Mouse (Mus musculus) MEL (cell line): ENCODE results near the gene Mpp2. TPM values are rescaled to one million over a fixed set of nuclear protein-coding genes. Genes with fewer than 3 reads are reported as not detected.

Experiments used
- DNase-seq: peaks from one replicate; pipeline ENCODE4 v3.0.0; 2011; ENCODE audit warnings: low read depth, low spot score
- H3K27ac ChIP-seq: 2 replicates; pipeline ENCODE4 v1.5.1; 2012; ENCODE audit warnings: low read depth, mild to moderate bottlenecking, control low read depth, low read length, moderate library complexity; ENCODE audit not compliant: control insufficient read depth
- H3K27me3 ChIP-seq, 2 experiments: fragments of 150-350 bp in 1 of 2; sonication (generic) in 1 of 2; 2 replicates each; pipeline ENCODE4 v1.6.1; 2012; ENCODE audit warnings: low read length in 2 of 2, mild to moderate bottlenecking in 2 of 2, improper control_type of control experiment in 1 of 2, moderate library complexity in 1 of 2; ENCODE audit not compliant: insufficient read depth in 2 of 2, control insufficient read depth in 1 of 2
- H3K36me3 ChIP-seq, 2 experiments: 2 replicates each; pipeline ENCODE4 v1.6.1; 2012 to 2014; ENCODE audit warnings: low read length in 2 of 2, improper control_type of control experiment in 1 of 2, inconsistent platforms in 1 of 2, mild to moderate bottlenecking in 1 of 2; ENCODE audit not compliant: insufficient read depth in 2 of 2, control insufficient read depth in 1 of 2
- H3K4me1 ChIP-seq, 2 experiments: fragments of 150-350 bp in 1 of 2; sonication (generic) in 1 of 2; 2 replicates each; pipeline ENCODE4 v1.6.1; 2012; ENCODE audit warnings: low read length in 2 of 2, improper control_type of control experiment in 1 of 2, mild to moderate bottlenecking in 1 of 2; ENCODE audit not compliant: insufficient read depth in 2 of 2, control insufficient read depth in 1 of 2
- H3K4me3 ChIP-seq, 2 experiments: fragments of 150-350 bp in 1 of 2; sonication (generic) in 1 of 2; 2 replicates each; pipeline ENCODE4 v1.5.1; 2012; ENCODE audit warnings: low read depth in 2 of 2, low read length in 2 of 2, mild to moderate bottlenecking in 2 of 2, moderate library complexity in 2 of 2, control low read depth in 1 of 2, improper control_type of control experiment in 1 of 2; ENCODE audit not compliant: control insufficient read depth in 1 of 2, insufficient read depth in 1 of 2
- H3K79me2 ChIP-seq: 2 replicates; pipeline ENCODE4 v1.6.1; 2012; ENCODE audit warnings: mild to moderate bottlenecking, low read length, moderate library complexity; ENCODE audit not compliant: control insufficient read depth, poor library complexity, insufficient read depth
- H3K9ac ChIP-seq: 2 replicates; pipeline ENCODE4 v1.6.1; 2012; ENCODE audit warnings: low read depth, mild to moderate bottlenecking, control low read depth, low read length, moderate library complexity; ENCODE audit not compliant: control insufficient read depth, poor library complexity, severe bottlenecking
- H3K9me3 ChIP-seq: fragments of 150-350 bp; sonication (generic); replicated peaks from 2 replicates; pipeline ENCODE4 v1.6.1; 2012; ENCODE audit warnings: mild to moderate bottlenecking, low read length, improper control_type of control experiment, moderate library complexity; ENCODE audit not compliant: insufficient read depth
- CHD2 ChIP-seq: IDR thresholded peaks from 2 replicates; pipeline ENCODE4 v1.6.1; 2011; ENCODE audit warnings: low read length, improper control_type of control experiment
- E2F4 ChIP-seq: IDR thresholded peaks from 2 replicates; pipeline ENCODE4 v1.6.1; 2011; ENCODE audit warnings: low read depth, low read length, improper control_type of control experiment, borderline replicate concordance
- ELF1 ChIP-seq: IDR thresholded peaks from 2 replicates; pipeline ENCODE4 v1.6.1; 2014; ENCODE audit warnings: low read depth, mild to moderate bottlenecking, inconsistent platforms, low read length, improper control_type of control experiment, moderate library complexity
- EP300 ChIP-seq, 2 experiments: IDR thresholded peaks; 2 replicates each; pipeline ENCODE4 v1.6.1; 2011; ENCODE audit warnings: improper control_type of control experiment in 2 of 2, low read length in 2 of 2, low read depth in 1 of 2, mild to moderate bottlenecking in 1 of 2
- ETS1 ChIP-seq: IDR thresholded peaks from 2 replicates; pipeline ENCODE4 v1.6.1; 2012; ENCODE audit warnings: low read depth, mild to moderate bottlenecking, inconsistent platforms, low read length, improper control_type of control experiment, moderate library complexity
- GABPA ChIP-seq: IDR thresholded peaks from 2 replicates; pipeline ENCODE4 v1.6.1; 2012; ENCODE audit warnings: low read depth, mild to moderate bottlenecking, inconsistent platforms, low read length, improper control_type of control experiment, moderate library complexity
- GATA1 ChIP-seq: IDR thresholded peaks from 2 replicates; pipeline ENCODE4 v1.6.1; 2011; ENCODE audit warnings: low read depth, low read length, improper control_type of control experiment
- KAT2A ChIP-seq: conservative IDR thresholded peaks from 2 replicates; pipeline ENCODE4 v1.6.1; 2012; ENCODE audit warnings: low read depth, low read length, improper control_type of control experiment, inconsistent platforms
- MAX ChIP-seq: IDR thresholded peaks from 2 replicates; pipeline ENCODE4 v1.6.1; 2011; ENCODE audit warnings: low read length, improper control_type of control experiment
- MEF2A ChIP-seq: IDR thresholded peaks from 2 replicates; pipeline ENCODE4 v1.6.1; 2014; ENCODE audit warnings: low read depth, mild to moderate bottlenecking, inconsistent platforms, low read length, improper control_type of control experiment; ENCODE audit not compliant: poor library complexity, insufficient replicate concordance, severe bottlenecking; ENCODE audit errors: extremely low read depth
- MYB ChIP-seq: IDR thresholded peaks from 2 replicates; pipeline ENCODE4 v1.6.1; 2011; ENCODE audit warnings: mild to moderate bottlenecking, low read depth, low read length, improper control_type of control experiment
- NELFE ChIP-seq: IDR thresholded peaks from 2 replicates; pipeline ENCODE4 v1.6.1; 2011; ENCODE audit warnings: low read depth, low read length, improper control_type of control experiment
- POLR2AphosphoS2 ChIP-seq: IDR thresholded peaks from 2 replicates; pipeline ENCODE4 v1.6.1; 2011; ENCODE audit warnings: low read length, improper control_type of control experiment
- POLR2AphosphoS5 ChIP-seq: IDR thresholded peaks from 2 replicates; pipeline ENCODE4 v1.6.1; 2012; ENCODE audit warnings: low read depth, borderline replicate concordance, mild to moderate bottlenecking, inconsistent platforms, low read length, moderate library complexity, mixed read lengths
- RCOR1 ChIP-seq: IDR thresholded peaks from 2 replicates; pipeline ENCODE4 v1.6.1; 2012; ENCODE audit warnings: low read depth, mild to moderate bottlenecking, inconsistent platforms, low read length, improper control_type of control experiment
- SIN3A ChIP-seq: IDR thresholded peaks from 2 replicates; pipeline ENCODE4 v1.6.1; 2012; ENCODE audit warnings: low read length, improper control_type of control experiment, inconsistent platforms
- TBP ChIP-seq: IDR thresholded peaks from 2 replicates; pipeline ENCODE4 v1.8.0; 2011; ENCODE audit warnings: low read depth, low read length, improper control_type of control experiment
- USF2 ChIP-seq, 2 experiments: IDR thresholded peaks; 2 replicates each; pipeline ENCODE4 v1.6.1; 2011 to 2012; ENCODE audit warnings: improper control_type of control experiment in 2 of 2, low read length in 2 of 2, borderline replicate concordance in 1 of 2, inconsistent platforms in 1 of 2, low read depth in 1 of 2, mild to moderate bottlenecking in 1 of 2; ENCODE audit not compliant: insufficient read depth in 1 of 2
- ZC3H11A ChIP-seq: IDR thresholded peaks from 2 replicates; pipeline ENCODE4 v1.6.1; 2012; ENCODE audit warnings: low read depth, mild to moderate bottlenecking, inconsistent platforms, low read length, improper control_type of control experiment
- ZMIZ1 ChIP-seq: IDR thresholded peaks from 2 replicates; pipeline ENCODE4 v1.6.1; 2012; ENCODE audit warnings: low read depth, mild to moderate bottlenecking, inconsistent platforms, low read length, improper control_type of control experiment, moderate library complexity
- ZNF384 ChIP-seq: IDR thresholded peaks from 2 replicates; pipeline ENCODE4 v1.6.1; 2012; ENCODE audit warnings: low read depth, mild to moderate bottlenecking, inconsistent platforms, low read length, improper control_type of control experiment
- polyA plus RNA-seq, 2 experiments: library from polyadenylated mRNA; stranded (reverse) in 1 of 2; unstranded in 1 of 2; fragments of >175 nt in 1 of 2; fragments of >200 nt in 1 of 2; gene quantifications; 2 replicates each; pipeline versions ENCODE4 v1.2.1 to v1.2.4; 2012; ENCODE audit warnings: low replicate concordance in 2 of 2, low read depth in 1 of 2; ENCODE audit not compliant: insufficient read length in 2 of 2, insufficient read depth in 1 of 2, missing spikeins in 1 of 2
- total RNA-seq: library from RNA; depleted of rRNA; stranded (reverse); fragments of 300-350 nt; gene quantifications from 2 replicates; pipeline ENCODE4 v1.2.3, GENCODE M21; 2012

The Mpp2 gene
- total and polyA plus RNA-seq, 3 experiments = 2.9 to 16.3 TPM; not detected in 1

DNA sequence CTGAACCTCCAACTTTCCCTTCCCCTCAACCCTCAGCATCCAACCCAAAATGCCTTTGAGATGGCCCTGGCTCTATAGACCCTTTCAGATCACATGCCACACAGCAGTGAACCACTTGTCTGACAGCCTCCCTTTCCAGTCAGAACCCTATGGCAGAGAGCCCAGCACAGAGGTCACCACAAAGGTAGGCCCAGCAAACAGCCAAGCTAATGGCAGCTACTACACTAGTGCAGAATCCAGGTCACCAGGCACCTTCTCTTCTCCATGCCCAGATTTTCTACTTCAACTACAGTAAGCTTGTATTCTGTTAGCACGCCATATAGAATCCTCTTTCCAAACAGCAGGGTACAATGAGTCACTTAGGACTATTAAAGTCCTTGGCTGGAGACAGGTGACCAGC, 72.2 kb downstream of the Mpp2 start:
- H3K9ac ChIP-seq = no peak overlapping the region
- no peaks in the 10 kb centered on the region for H3K4me1 ChIP-seq
- H3K27ac ChIP-seq = no peak overlapping the region
- no peak for DNase-seq
- no peak for TF ChIP-seq POLR2AphosphoS5
- no peak for TF ChIP-seq POLR2AphosphoS2
- no peak for TF ChIP-seq GABPA
- TF ChIP-seq CHD2 = no peak
- no peak for TF ChIP-seq MYB
- TF ChIP-seq RCOR1 = no peak
- no peak for TF ChIP-seq ZMIZ1
- TF ChIP-seq ZNF384 = no peak
- TF ChIP-seq, all 39 proteins: peak for 0
- Histone ChIP-seq H3K36me3 (no peaks in the 10 kb centered on the region), H3K4me3 (no peak overlapping the region), H3K9me3 (no peaks in the 10 kb centered on the region), H3K27me3 (no peaks in the 10 kb centered on the region), H3K79me2 (no peaks in the 10 kb centered on the region)

DNA sequence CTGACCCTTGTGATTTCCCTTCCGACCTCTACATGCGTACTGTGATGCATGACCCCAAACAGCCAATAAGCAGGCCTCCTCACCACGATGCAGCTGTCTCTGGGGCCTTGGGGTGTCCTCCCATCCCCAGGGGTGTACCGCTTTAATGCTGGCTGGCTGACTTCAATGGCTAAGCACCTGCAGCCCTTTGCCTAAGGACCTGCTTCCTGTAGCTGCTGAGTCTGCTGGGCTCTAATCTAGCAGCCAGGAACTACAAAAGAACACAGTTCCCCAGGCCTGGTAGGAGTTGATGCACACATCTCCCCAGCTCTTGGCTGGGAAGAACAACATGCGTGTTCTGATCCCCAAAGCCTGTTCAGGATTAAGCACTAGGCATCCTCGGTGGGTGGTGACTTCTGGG, 72.8 kb downstream of the Mpp2 start:
- Histone ChIP-seq H3K4me1 (no peaks in the 10 kb centered on the region), H3K79me2 (no peaks in the 10 kb centered on the region), H3K9me3 (no peaks in the 10 kb centered on the region), H3K36me3 (no peaks in the 10 kb centered on the region), H3K27ac (no peak overlapping the region), H3K9ac (no peak overlapping the region)
- no peak for DNase-seq
- TF ChIP-seq ETS1 (no peak), CHD2 (no peak), SIN3A (no peak), MYB (no peak), KAT2A (no peak), USF2 (IDR thresholded peaks at IDR 0.05; ENCODE audit: borderline replicate concordance in 1 of 2, insufficient read depth in 1 of 2, low read depth in 1 of 2, low read length in 2 of 2) (no peak), ZC3H11A (no peak), GABPA (no peak), TBP (no peak), E2F4 (no peak), ELF1 (no peak), MEF2A (no peak), NELFE (no peak), EP300 (IDR thresholded peaks at IDR 0.05; ENCODE audit: low read depth in 1 of 2, low read length in 2 of 2) (no peak), MAX (no peak), GATA1 (no peak)
- TF ChIP-seq, all 39 proteins: peak for 0
- no peak overlapping the region for H3K4me3 ChIP-seq
- no peaks in the 10 kb centered on the region for H3K27me3 ChIP-seq
